Mouse (Mus musculus) liver, embryonic 13.5 days (tissue): ENCODE measurements at regions not wholly inside any gene's neighbourhood (a gene's known extent, or its start where the extent isn't known, plus 50 kb on each side); places are given as distances from the start of the nearest gene placed in this dataset.

Experiments
- ATAC-seq: fragments of 200-750 bp; cut with Nextera tagmentation; 2 replicates; pipeline ENCODE4 v1.8.0; 2017; ENCODE audit warnings: low read depth, mild to moderate bottlenecking, moderate number of reproducible peaks, moderate library complexity
- DNase-seq: peaks from one replicate; pipeline ENCODE4 v3.0.0; 2022
- H3K27ac ChIP-seq: fragments of 300-500 bp; sonication (generic); 2 replicates; pipeline ENCODE4 v1.5.1; 2015; ENCODE audit warnings: moderate library complexity, mild to moderate bottlenecking, inconsistent platforms
- H3K27me3 ChIP-seq: fragments of 300-500 bp; sonication (generic); 2 replicates; pipeline ENCODE4 v1.6.1; 2015; ENCODE audit warnings: mild to moderate bottlenecking, inconsistent platforms
- H3K36me3 ChIP-seq: fragments of 300-500 bp; sonication (generic); 2 replicates; pipeline ENCODE4 v1.6.1; 2015; ENCODE audit warnings: mild to moderate bottlenecking, inconsistent platforms
- H3K4me1 ChIP-seq: fragments of 300-500 bp; sonication (generic); replicated peaks from 2 replicates; pipeline ENCODE4 v1.6.1; 2015; ENCODE audit warnings: inconsistent platforms
- H3K4me2 ChIP-seq: fragments of 300-500 bp; sonication (generic); 2 replicates; pipeline ENCODE4 v1.6.1; 2015; ENCODE audit warnings: inconsistent platforms, mild to moderate bottlenecking, moderate library complexity
- H3K4me3 ChIP-seq: fragments of 300-500 bp; sonication (generic); replicated peaks from 2 replicates; pipeline ENCODE4 v1.5.1; 2015; ENCODE audit warnings: mild to moderate bottlenecking, inconsistent platforms
- H3K9ac ChIP-seq: fragments of 300-500 bp; sonication (generic); 2 replicates; pipeline ENCODE4 v1.6.1; 2015; ENCODE audit warnings: mild to moderate bottlenecking, inconsistent platforms
- H3K9me3 ChIP-seq: fragments of 300-500 bp; sonication (generic); replicated peaks from 2 replicates; pipeline ENCODE4 v1.6.1; 2016; ENCODE audit warnings: inconsistent platforms
- WGBS: fragments of 180-500 bp; shearing (Covaris S2); methylation state at CpG from one replicate; pipeline ENCODE4 v1.1.7; 2015; ENCODE audit not compliant: insufficient replicate concordance; 5-methylcytosine and 5-hydroxymethylcytosine counted together

GRCm38 (mm10) chr2:92711122-92711777 lies 111.7 kb downstream of the Chst1 start:
- H3K4me2 ChIP-seq, result no peak overlapping the region
- H3K4me1 ChIP-seq, result 0 out of 2 replicates have a peak, but pooled peaks cover 3% of the 10 kb centered on the region
- H3K36me3 ChIP-seq, result no peaks in the 10 kb centered on the region
- H3K9me3 ChIP-seq, result no peaks in the 10 kb centered on the region
- peaks cover 4% of the 10 kb centered on the region; the same call in 1 of the 2 replicates for H3K27me3 ChIP-seq
- no peak overlapping the region for H3K9ac ChIP-seq
- DNase-seq, result no peak
- 24% methylated on average over 15 of the region's 15 CpGs for WGBS
- no peak for ATAC-seq
- no peak overlapping the region for H3K27ac ChIP-seq
- H3K4me3 ChIP-seq, result no peak overlapping the region

GRCm38 (mm10) chr2:92712266-92713144 lies 113.0 kb downstream of the Chst1 start:
- H3K4me2 ChIP-seq, result no peak overlapping the region
- no peak overlapping the region for H3K4me3 ChIP-seq
- H3K9me3 ChIP-seq, result no peaks in the 10 kb centered on the region
- H3K27ac ChIP-seq, result no peak overlapping the region
- 61% methylated on average over 11 of the region's 11 CpGs for WGBS
- 0 out of 2 replicates have a peak, but pooled peaks cover 3% of the 10 kb centered on the region for H3K4me1 ChIP-seq
- ATAC-seq, result no peak
- no peak overlapping the region for H3K9ac ChIP-seq
- H3K36me3 ChIP-seq, result no peaks in the 10 kb centered on the region
- peaks cover 4% of the 10 kb centered on the region; the same call in 1 of the 2 replicates for H3K27me3 ChIP-seq
- DNase-seq, result no peak

- DNase-seq (no peak), ATAC-seq (no peak)
- Histone ChIP-seq H3K27me3 (peaks cover 4% of the 10 kb centered on the region; the same call in 1 of the 2 replicates), H3K9ac (no peak overlapping the region), H3K9me3 (no peaks in the 10 kb centered on the region), H3K36me3 (no peaks in the 10 kb centered on the region), H3K4me3 (no peak overlapping the region), H3K27ac (no peak overlapping the region), H3K4me1 (no peaks in the 10 kb centered on the region), H3K4me2 (no peak overlapping the region)
- WGBS, result 76% methylated on average over 3 of the region's 3 CpGs
Measured at GRCm38 (mm10) chr2:92717706-92718105, 118.2 kb downstream of the Chst1 start.

GRCm38 (mm10) chr2:92721951-92722350 lies 122.4 kb downstream of the Chst1 start:
- Histone ChIP-seq H3K4me3 (no peak overlapping the region), H3K27ac (no peak overlapping the region), H3K4me2 (no peak overlapping the region), H3K36me3 (no peaks in the 10 kb centered on the region), H3K9ac (no peak overlapping the region), H3K4me1 (no peaks in the 10 kb centered on the region), H3K27me3 (no peaks in the 10 kb centered on the region), H3K9me3 (no peaks in the 10 kb centered on the region)
- DNase-seq (no peak), ATAC-seq (no peak)
- WGBS, result 48% methylated on average over 3 of the region's 3 CpGs

GRCm38 (mm10) chr2:92723618-92724263 lies 124.2 kb downstream of the Chst1 start:
- Histone ChIP-seq H3K36me3 (no peaks in the 10 kb centered on the region), H3K4me3 (no peak overlapping the region), H3K4me2 (no peak overlapping the region), H3K27me3 (no peaks in the 10 kb centered on the region), H3K27ac (no peak overlapping the region), H3K4me1 (no peaks in the 10 kb centered on the region; the same call in 1 of the 2 replicates), H3K9me3 (no peaks in the 10 kb centered on the region), H3K9ac (no peak overlapping the region)
- DNase-seq (no peak), ATAC-seq (no peak)
- 37% methylated on average over 9 of the region's 9 CpGs for WGBS

- H3K4me3 ChIP-seq, result no peak overlapping the region
- H3K9me3 ChIP-seq, result no peaks in the 10 kb centered on the region
- ATAC-seq (no peak), DNase-seq (no peak)
- no peaks in the 10 kb centered on the region; the same call in 1 of the 2 replicates for H3K4me1 ChIP-seq
- H3K4me2 ChIP-seq, result no peak overlapping the region
- H3K9ac ChIP-seq, result no peak overlapping the region
- WGBS, result 65% methylated on average over 7 of the region's 7 CpGs
- no peaks in the 10 kb centered on the region for H3K36me3 ChIP-seq
- no peak overlapping the region for H3K27ac ChIP-seq
- H3K27me3 ChIP-seq, result no peaks in the 10 kb centered on the region
Measured at GRCm38 (mm10) chr2:92726640-92727039, 127.1 kb downstream of the Chst1 start.

GRCm38 (mm10) chr2:92727241-92727640 lies 127.7 kb downstream of the Chst1 start:
- DNase-seq, result no peak
- no peak for ATAC-seq
- Histone ChIP-seq H3K36me3 (no peaks in the 10 kb centered on the region), H3K9me3 (no peaks in the 10 kb centered on the region), H3K4me1 (no peaks in the 10 kb centered on the region; the same call in 1 of the 2 replicates), H3K27me3 (no peaks in the 10 kb centered on the region), H3K4me2 (no peak overlapping the region), H3K4me3 (no peak overlapping the region), H3K9ac (no peak overlapping the region), H3K27ac (no peak overlapping the region)
- WGBS, result 60% methylated on average over 2 of the region's 2 CpGs

- WGBS, result 57% methylated on average over 3 of the region's 3 CpGs
Measured at GRCm38 (mm10) chr2:92728388-92728787, 128.9 kb downstream of the Chst1 start.

GRCm38 (mm10) chr2:92730371-92730770 lies 130.9 kb downstream of the Chst1 start:
- Histone ChIP-seq H3K4me2 (no peak overlapping the region), H3K4me1 (no peaks in the 10 kb centered on the region; the same call in 1 of the 2 replicates), H3K27me3 (no peaks in the 10 kb centered on the region), H3K9me3 (no peaks in the 10 kb centered on the region), H3K9ac (no peak overlapping the region), H3K36me3 (no peaks in the 10 kb centered on the region), H3K27ac (no peak overlapping the region), H3K4me3 (no peak overlapping the region)
- 88% methylated on average over 6 of the region's 6 CpGs for WGBS
- ATAC-seq (no peak), DNase-seq (no peak)

More at GRCm38 (mm10) chr2:92728388-92728787, 128.9 kb downstream of the Chst1 start:
- no peaks in the 10 kb centered on the region for H3K27me3 ChIP-seq
- H3K27ac ChIP-seq, result no peak overlapping the region
- no peak overlapping the region for H3K9ac ChIP-seq
- no peaks in the 10 kb centered on the region for H3K9me3 ChIP-seq
- ATAC-seq, result no peak
- H3K36me3 ChIP-seq, result no peaks in the 10 kb centered on the region
- no peak overlapping the region for H3K4me3 ChIP-seq
- H3K4me2 ChIP-seq, result no peak overlapping the region
- no peak for DNase-seq
- H3K4me1 ChIP-seq, result no peaks in the 10 kb centered on the region; the same call in 1 of the 2 replicates

- WGBS, result 81% methylated on average over 1 of the region's 1 CpGs
- H3K4me1 ChIP-seq, result no peaks in the 10 kb centered on the region
- no peak overlapping the region for H3K27ac ChIP-seq
- no peaks in the 10 kb centered on the region for H3K9me3 ChIP-seq
- H3K27me3 ChIP-seq, result no peaks in the 10 kb centered on the region
- DNase-seq, result no peak
- no peak overlapping the region for H3K9ac ChIP-seq
- no peaks in the 10 kb centered on the region for H3K36me3 ChIP-seq
- no peak overlapping the region for H3K4me2 ChIP-seq
- H3K4me3 ChIP-seq, result no peak overlapping the region
- no peak for ATAC-seq
Measured at GRCm38 (mm10) chr2:92733403-92733802, 133.9 kb downstream of the Chst1 start.

- Histone ChIP-seq H3K27ac (no peak overlapping the region), H3K4me1 (no peaks in the 10 kb centered on the region), H3K36me3 (no peaks in the 10 kb centered on the region), H3K4me2 (no peak overlapping the region), H3K27me3 (no peaks in the 10 kb centered on the region), H3K9ac (no peak overlapping the region), H3K4me3 (no peak overlapping the region), H3K9me3 (no peaks in the 10 kb centered on the region)
- ATAC-seq (no peak), DNase-seq (no peak)
- 66% methylated on average over 5 of the region's 5 CpGs for WGBS
Measured at GRCm38 (mm10) chr2:92735784-92736183, 136.3 kb downstream of the Chst1 start.
